In genomic region chr16:91789728-91790127, GRCm38 (mm10) we compare ENCODE assay signal across 9 mouse cellular contexts.
DNase-seq lines count a peak whose midpoint lies in the region; ATAC-seq and TF ChIP-seq lines count a peak whose summit lies in the region.
"Had no signal": no experiment of that assay in that cellular context is flagged by ENCODE, and none has a peak within 500 bp of the region (broad histone marks: within the 10 kb centered on the region; RNA-seq: fewer than 3 reads in every experiment).

No protein-coding gene starts in this region.

- no peak; the same call in 1 of the 2 replicates for TF ChIP-seq RAD21 in CH12.LX (IDR thresholded peaks at IDR 0.05; ENCODE audit: low read depth, low read length)

- peaks cover 13% of the 10 kb centered on the region; the same call in 1 of the 2 replicates for H3K36me3 ChIP-seq in kidney, embryonic 14.5 days (ENCODE audit: control insufficient read depth, insufficient read depth, low read length)
- peaks cover 20 to 53% of the 10 kb centered on the region in 2 experiments for H3K36me3 ChIP-seq in CH12.LX (replicated peaks in 1 of 2; ENCODE audit: control insufficient read depth in 1 of 2, insufficient read depth in 1 of 2, low read length in 1 of 2)
- H3K36me3 ChIP-seq in heart, embryonic 16.5 days (ENCODE audit: control insufficient read depth, insufficient read depth), result peaks cover 9% of the 10 kb centered on the region; the same call in 1 of the 2 replicates

- no peak for TF ChIP-seq CTCF in CH12.LX (conservative IDR thresholded peaks at IDR 0.05 in 1 of 2, IDR thresholded peaks at IDR 0.05 in 1 of 2; ENCODE audit: low read depth in 2 of 2, low read length in 2 of 2)

- H3K9me3 ChIP-seq in kidney, embryonic 14.5 days (ENCODE audit: control insufficient read depth, low read length), result no peaks in the 10 kb centered on the region
- no peaks in the 10 kb centered on the region for H3K9me3 ChIP-seq in CH12.LX (replicated peaks; ENCODE audit: low read length)
- no peaks in the 10 kb centered on the region for H3K9me3 ChIP-seq in heart, embryonic 16.5 days (replicated peaks; ENCODE audit: control insufficient read depth, low read length)

- no peaks in the 10 kb centered on the region for H3K27me3 ChIP-seq in kidney, embryonic 14.5 days (ENCODE audit: control insufficient read depth, insufficient read depth, low read length)
- no peaks in the 10 kb centered on the region for H3K27me3 ChIP-seq in CH12.LX (replicated peaks)
- H3K27me3 ChIP-seq in heart, embryonic 16.5 days (ENCODE audit: control insufficient read depth, insufficient read depth, low read length), result no peaks in the 10 kb centered on the region

- 0 out of 2 replicates have a peak, but pooled peaks have one; percentile 12 for TF ChIP-seq POLR2A in CH12.LX (IDR thresholded peaks at IDR 0.05; ENCODE audit: low read depth, low read length)

- dilution Hi-C loops in CH12.LX (cut with MboI; ENCODE audit: extremely low pct_ligation_motif_present, extremely low pct_unique_long_range_greater_than_20kb, low sequenced_read_pairs), result no loop called here

- no peak overlapping the region for H3K4me2 ChIP-seq in kidney, embryonic 14.5 days (replicated peaks; ENCODE audit: low read depth, low read length)
- no peak overlapping the region for H3K4me2 ChIP-seq in CH12.LX (ENCODE audit: insufficient read depth, low read depth, poor library complexity, severe bottlenecking)
- no peak overlapping the region for H3K4me2 ChIP-seq in heart, embryonic 16.5 days (ENCODE audit: low read depth, low read length)

- no peak for DNase-seq in kidney, postnatal 36 days
- peak; percentile 86 for DNase-seq in CH12.LX (ENCODE audit: extremely low read depth)
- no peak for DNase-seq in left cerebral cortex, adult 9 months (ENCODE audit: low spot score in 2 of 2)
- DNase-seq in layer of hippocampus, postnatal 10 days (ENCODE audit: low spot score in 2 of 2), result no peak
- DNase-seq in cerebellum, postnatal 25 days, result no peak
- DNase-seq: right cerebral cortex, postnatal 25 days had no signal

- peak; percentile 87 for TF ChIP-seq EP300 in CH12.LX (IDR thresholded peaks at IDR 0.05; ENCODE audit: low read length)

- no peak overlapping the region for H3K9ac ChIP-seq in kidney, embryonic 14.5 days (ENCODE audit: low read depth, low read length)
- H3K9ac ChIP-seq in CH12.LX (ENCODE audit: insufficient read depth, low read depth), result no peak overlapping the region
- no peak overlapping the region for H3K9ac ChIP-seq in heart, embryonic 16.5 days (ENCODE audit: low read length)

- H3K27ac ChIP-seq in kidney, embryonic 14.5 days (ENCODE audit: low read depth, low read length), result peak overlapping the region; percentile 21; the same call in 1 of the 2 replicates
- no peak overlapping the region for H3K27ac ChIP-seq in CH12.LX (ENCODE audit: insufficient read depth, low read depth)
- H3K27ac ChIP-seq in heart, embryonic 16.5 days (ENCODE audit: low read length), result peak overlapping the region; percentile 62

- in situ Hi-C loops in CH12.LX (cut with MboI; ENCODE audit: low pct_ligation_motif_present, low pct_unique_long_range_greater_than_20kb, low sequenced_read_pairs), result no loop called here

- H3K4me1 ChIP-seq in kidney, embryonic 14.5 days (ENCODE audit: control insufficient read depth, insufficient read depth, low read length), result peaks cover 6% of the 10 kb centered on the region; the same call in 1 of the 2 replicates
- H3K4me1 ChIP-seq in CH12.LX (ENCODE audit: control insufficient read depth in 1 of 2, insufficient read depth in 2 of 2), result peaks cover 24 to 47% of the 10 kb centered on the region in 2 experiments
- H3K4me1 ChIP-seq in heart, embryonic 16.5 days (ENCODE audit: control insufficient read depth, insufficient read depth, low read length), result peaks cover 48% of the 10 kb centered on the region

- no peak for ATAC-seq in kidney, embryonic 14.5 days (ENCODE audit: low FRiP score, low TSS enrichment)
- peak; percentile 46; the same call in 1 of the 2 replicates for ATAC-seq in heart, embryonic 16.5 days (replicated peaks; ENCODE audit: extremely low read depth, insufficient read depth, low FRiP score)
- ATAC-seq in megakaryocyte-erythroid progenitor cell, adult 5-6 weeks (replicated peaks; ENCODE audit: low FRiP score, low TSS enrichment, poor library complexity, severe bottlenecking), result peak; percentile 90

- 67% methylated on average over 6 of the region's 6 CpGs for WGBS in kidney, embryonic 14.5 days
- 29% methylated on average over 6 of the region's 6 CpGs for WGBS in heart, embryonic 16.5 days

- H3K79me2 ChIP-seq in CH12.LX (replicated peaks; ENCODE audit: control insufficient read depth, extremely low read depth, insufficient read depth, poor library complexity, severe bottlenecking), result no peaks in the 10 kb centered on the region

- H3K4me3 ChIP-seq in kidney, embryonic 14.5 days (ENCODE audit: low read length), result no peak overlapping the region
- no peak overlapping the region for H3K4me3 ChIP-seq in CH12.LX (replicated peaks in 1 of 3; ENCODE audit: low read depth in 2 of 3, low read length in 2 of 3, poor library complexity in 1 of 3)
- no peak overlapping the region for H3K4me3 ChIP-seq in heart, embryonic 16.5 days (ENCODE audit: low read length)

TF ChIP-seq in CH12.LX, 34 proteins besides CTCF, POLR2A, EP300 and RAD21:
- no peak for TF ChIP-seq JUN (IDR thresholded peaks at IDR 0.05; ENCODE audit: insufficient read depth, low read depth, low read length)
- no peak for TF ChIP-seq E2F4 (IDR thresholded peaks at IDR 0.05; ENCODE audit: insufficient replicate concordance, low read depth, low read length)
- TF ChIP-seq SIN3A (IDR thresholded peaks at IDR 0.05; ENCODE audit: low read length), result peak; percentile 65; the same call in 1 of the 2 replicates
- TF ChIP-seq MAZ (IDR thresholded peaks at IDR 0.05; ENCODE audit: low read depth, low read length), result no peak
- TF ChIP-seq USF1 (IDR thresholded peaks at IDR 0.05; ENCODE audit: low read depth, low read length), result no peak
- TF ChIP-seq CHD1 (IDR thresholded peaks at IDR 0.05; ENCODE audit: low read depth, low read length), result no peak
- TF ChIP-seq TBP (conservative IDR thresholded peaks at IDR 0.05; ENCODE audit: low read depth, low read length), result 0 out of 2 replicates have a peak, but pooled peaks have one; percentile 21
- peak; percentile 55; the same call in 1 of the 2 replicates for TF ChIP-seq MEF2A (IDR thresholded peaks at IDR 0.05; ENCODE audit: borderline replicate concordance, low read depth, low read length)
- TF ChIP-seq ZNF384 (IDR thresholded peaks at IDR 0.05; ENCODE audit: low read depth, low read length), result no peak
- TF ChIP-seq USF2 (conservative IDR thresholded peaks at IDR 0.05; ENCODE audit: low read depth, low read length), result no peak
- TF ChIP-seq ZC3H11A (IDR thresholded peaks at IDR 0.05; ENCODE audit: low read depth, low read length), result no peak
- TF ChIP-seq HCFC1 (IDR thresholded peaks at IDR 0.05; ENCODE audit: low read depth, low read length), result peak; percentile 26
- TF ChIP-seq ELF1 (IDR thresholded peaks at IDR 0.05; ENCODE audit: low read depth, low read length), result peak; percentile 77
- TF ChIP-seq UBTF (IDR thresholded peaks at IDR 0.05; ENCODE audit: low read depth, low read length), result no peak
- TF ChIP-seq ZMIZ1 (IDR thresholded peaks at IDR 0.05; ENCODE audit: low read depth, low read length), result no peak
- TF ChIP-seq ETS1 (conservative IDR thresholded peaks at IDR 0.05; ENCODE audit: low read depth, low read length), result peak; percentile 63; the same call in 1 of the 2 replicates
- TF ChIP-seq BHLHE40 (IDR thresholded peaks at IDR 0.05; ENCODE audit: low read depth, low read length), result peak; percentile 65
- 0 out of 2 replicates have a peak, but pooled peaks have one; percentile 23 for TF ChIP-seq NRF1 (IDR thresholded peaks at IDR 0.05; ENCODE audit: low read depth, low read length)
- TF ChIP-seq MAX (IDR thresholded peaks at IDR 0.05; ENCODE audit: low read length), result no peak
- TF ChIP-seq TCF12 (IDR thresholded peaks at IDR 0.05; ENCODE audit: low read depth, low read length), result peak; percentile 83
- no peak for TF ChIP-seq JUND (conservative IDR thresholded peaks at IDR 0.05; ENCODE audit: low read depth, low read length)
- TF ChIP-seq CHD2 (IDR thresholded peaks at IDR 0.05; ENCODE audit: low read length), result no peak
- TF ChIP-seq NELFE (IDR thresholded peaks at IDR 0.05; ENCODE audit: low read depth, low read length), result no peak
- peak; percentile 70 for TF ChIP-seq IRF4 (IDR thresholded peaks at IDR 0.05; ENCODE audit: low read depth, low read length)
- peak; percentile 74 for TF ChIP-seq MXI1 (IDR thresholded peaks at IDR 0.05; ENCODE audit: low read depth, low read length)
- peak; percentile 64; the same call in 1 of the 2 replicates for TF ChIP-seq MYC (IDR thresholded peaks at IDR 0.05; ENCODE audit: low read depth, low read length)
- TF ChIP-seq ZKSCAN1 (IDR thresholded peaks at IDR 0.05; ENCODE audit: borderline replicate concordance, low read depth, low read length), result no peak
